Comparison of ENCODE assay signal across 22 mouse cellular contexts in genomic region chr5:72441181-72441580, GRCm38 (mm10).
DNase-seq lines count a peak whose midpoint lies in the region; ATAC-seq and TF ChIP-seq lines count a peak whose summit lies in the region.
"Had no signal": no experiment of that assay in that cellular context is flagged by ENCODE, and none has a peak within 500 bp of the region (broad histone marks: within the 10 kb centered on the region; RNA-seq: fewer than 3 reads in every experiment).

No protein-coding gene starts in this region.

- intact Hi-C loops in heart, postnatal 10 days (cut with DNase I): no loop called here

- H3K79me2 ChIP-seq in MEL (ENCODE audit: control insufficient read depth, insufficient read depth, low read length, poor library complexity): no peaks in the 10 kb centered on the region

- no peak for TF ChIP-seq POLR2A in MEL (IDR thresholded peaks at IDR 0.05; ENCODE audit: control insufficient read depth in 1 of 2, insufficient read depth in 1 of 2, low read depth in 1 of 2, low read length in 2 of 2, poor library complexity in 1 of 2)

- no peak overlapping the region for H3K9ac ChIP-seq in MEL (ENCODE audit: control insufficient read depth, low read depth, low read length, poor library complexity, severe bottlenecking)
- no peak overlapping the region for H3K9ac ChIP-seq in stomach, embryonic 15.5 days
- H3K9ac ChIP-seq in midbrain, embryonic 13.5 days (replicated peaks): no peak overlapping the region
- H3K9ac ChIP-seq in forebrain, postnatal 0 days: no peak overlapping the region
- H3K9ac ChIP-seq: embryonic facial prominence, embryonic 12.5 days; embryonic facial prominence, embryonic 15.5 days; heart, embryonic 12.5 days; heart, embryonic 15.5 days; hindbrain, embryonic 12.5 days; hindbrain, embryonic 15.5 days had no signal

- no peak for TF ChIP-seq RAD21 in MEL (IDR thresholded peaks at IDR 0.05; ENCODE audit: low read depth, low read length)

- DNase-seq in heart, adult 11 months: peak; percentile 54
- no peak for DNase-seq in heart, postnatal 10 days
- DNase-seq in MEL (ENCODE audit: low read depth, low spot score): peak; percentile 8
- no peak for DNase-seq in forebrain, postnatal 0 days
- DNase-seq: adrenal gland, adult 2 months; adrenal gland, postnatal 14 days; cerebellum, adult 11 months; cerebellum, adult 2 months; cerebellum, adult 9-11 months; cerebellum, postnatal 25 days; gastrocnemius, postnatal 10 days; gastrocnemius, postnatal 36 days; heart, postnatal 14 days had no signal

- H3K4me1 ChIP-seq in MEL (ENCODE audit: control insufficient read depth in 1 of 2, insufficient read depth in 2 of 2, low read length in 2 of 2): no peaks in the 10 kb centered on the region
- no peaks in the 10 kb centered on the region for H3K4me1 ChIP-seq in stomach, embryonic 15.5 days
- H3K4me1 ChIP-seq in midbrain, embryonic 13.5 days (replicated peaks): no peaks in the 10 kb centered on the region
- H3K4me1 ChIP-seq in forebrain, postnatal 0 days (ENCODE audit: insufficient read depth): no peaks in the 10 kb centered on the region
- H3K4me1 ChIP-seq: embryonic facial prominence, embryonic 15.5 days; hindbrain, embryonic 12.5 days; hindbrain, embryonic 15.5 days had no signal

- no peak for TF ChIP-seq EP300 in MEL (IDR thresholded peaks at IDR 0.05; ENCODE audit: low read depth in 1 of 2, low read length in 2 of 2)

- TF ChIP-seq CTCF in MEL (IDR thresholded peaks at IDR 0.05 in 2 of 3, conservative IDR thresholded peaks at IDR 0.05 in 1 of 3; ENCODE audit: control insufficient read depth in 1 of 3, insufficient read depth in 1 of 3, low read depth in 2 of 3, low read length in 3 of 3, poor library complexity in 1 of 3, severe bottlenecking in 1 of 3): no peak
- TF ChIP-seq CTCF in forebrain, postnatal 0 days (IDR thresholded peaks at IDR 0.05; ENCODE audit: low read depth): no peak

- no peaks in the 10 kb centered on the region for H3K36me3 ChIP-seq in MEL (ENCODE audit: control insufficient read depth in 1 of 2, insufficient read depth in 2 of 2, low read length in 2 of 2)
- no peaks in the 10 kb centered on the region for H3K36me3 ChIP-seq in stomach, embryonic 15.5 days
- H3K36me3 ChIP-seq in midbrain, embryonic 13.5 days: no peaks in the 10 kb centered on the region
- H3K36me3 ChIP-seq in forebrain, postnatal 0 days (ENCODE audit: insufficient read depth): no peaks in the 10 kb centered on the region
- H3K36me3 ChIP-seq: embryonic facial prominence, embryonic 12.5 days; embryonic facial prominence, embryonic 15.5 days; heart, embryonic 12.5 days; heart, embryonic 15.5 days; hindbrain, embryonic 12.5 days; hindbrain, embryonic 15.5 days had no signal

- no peaks in the 10 kb centered on the region for H3K9me3 ChIP-seq in MEL (replicated peaks; ENCODE audit: insufficient read depth, low read length)
- no peaks in the 10 kb centered on the region for H3K9me3 ChIP-seq in stomach, embryonic 15.5 days
- no peaks in the 10 kb centered on the region for H3K9me3 ChIP-seq in midbrain, embryonic 13.5 days
- H3K9me3 ChIP-seq in forebrain, postnatal 0 days (ENCODE audit: low read length): no peaks in the 10 kb centered on the region
- H3K9me3 ChIP-seq: embryonic facial prominence, embryonic 12.5 days; embryonic facial prominence, embryonic 15.5 days; heart, embryonic 12.5 days; heart, embryonic 15.5 days; hindbrain, embryonic 12.5 days; hindbrain, embryonic 15.5 days had no signal

- H3K4me3 ChIP-seq in MEL (ENCODE audit: control insufficient read depth in 1 of 2, insufficient read depth in 1 of 2, low read depth in 2 of 2, low read length in 2 of 2): no peak overlapping the region
- H3K4me3 ChIP-seq in stomach, embryonic 15.5 days (replicated peaks): no peak overlapping the region
- H3K4me3 ChIP-seq in midbrain, embryonic 13.5 days (replicated peaks): no peak overlapping the region
- no peak overlapping the region for H3K4me3 ChIP-seq in forebrain, postnatal 0 days (ENCODE audit: low read depth, low read length)
- H3K4me3 ChIP-seq: embryonic facial prominence, embryonic 12.5 days; embryonic facial prominence, embryonic 15.5 days; heart, embryonic 12.5 days; heart, embryonic 15.5 days; hindbrain, embryonic 12.5 days; hindbrain, embryonic 15.5 days had no signal

- no peaks in the 10 kb centered on the region for H3K27me3 ChIP-seq in MEL (ENCODE audit: control insufficient read depth in 1 of 2, insufficient read depth in 2 of 2, low read length in 2 of 2)
- H3K27me3 ChIP-seq in stomach, embryonic 15.5 days (replicated peaks): no peaks in the 10 kb centered on the region
- H3K27me3 ChIP-seq in midbrain, embryonic 13.5 days: no peaks in the 10 kb centered on the region
- H3K27me3 ChIP-seq in forebrain, postnatal 0 days (ENCODE audit: insufficient read depth, low read length): no peaks in the 10 kb centered on the region
- H3K27me3 ChIP-seq: embryonic facial prominence, embryonic 12.5 days; embryonic facial prominence, embryonic 15.5 days; heart, embryonic 12.5 days; heart, embryonic 15.5 days; hindbrain, embryonic 12.5 days; hindbrain, embryonic 15.5 days had no signal

- H3K4me2 ChIP-seq in stomach, embryonic 15.5 days: no peak overlapping the region
- no peak overlapping the region for H3K4me2 ChIP-seq in midbrain, embryonic 13.5 days (replicated peaks)
- no peak overlapping the region for H3K4me2 ChIP-seq in forebrain, postnatal 0 days (ENCODE audit: low read depth)
- H3K4me2 ChIP-seq: embryonic facial prominence, embryonic 12.5 days; embryonic facial prominence, embryonic 15.5 days; heart, embryonic 12.5 days; heart, embryonic 15.5 days; hindbrain, embryonic 12.5 days; hindbrain, embryonic 15.5 days had no signal

- no peak overlapping the region for H3K27ac ChIP-seq in MEL (ENCODE audit: control insufficient read depth, low read depth, low read length)
- H3K27ac ChIP-seq in stomach, embryonic 15.5 days: 0 out of 2 replicates have a peak overlapping the region, but pooled peaks have one; percentile 11
- H3K27ac ChIP-seq in midbrain, embryonic 13.5 days: no peak overlapping the region
- H3K27ac ChIP-seq in forebrain, postnatal 0 days (ENCODE audit: low read depth, low read length): no peak overlapping the region
- H3K27ac ChIP-seq: embryonic facial prominence, embryonic 12.5 days; embryonic facial prominence, embryonic 15.5 days; heart, embryonic 15.5 days; hindbrain, embryonic 12.5 days; hindbrain, embryonic 15.5 days had no signal

- peak; percentile 86 for ATAC-seq in stomach, embryonic 15.5 days (ENCODE audit: insufficient read depth, low FRiP score, low read depth)
- ATAC-seq in midbrain, embryonic 13.5 days: no peak
- no peak for ATAC-seq in forebrain, postnatal 0 days
- ATAC-seq: forebrain, embryonic 14.5 days had no signal

- 60% methylated on average over 10 of the region's 10 CpGs for WGBS in stomach, embryonic 15.5 days
- WGBS in midbrain, embryonic 13.5 days: 81% methylated on average over 10 of the region's 10 CpGs
- 78% methylated on average over 10 of the region's 10 CpGs for WGBS in forebrain, postnatal 0 days

TF ChIP-seq in MEL, 35 proteins besides CTCF, POLR2A, EP300 and RAD21:
- TF ChIP-seq POLR2AphosphoS2 (IDR thresholded peaks at IDR 0.05; ENCODE audit: low read length) (no peak), USF1 (IDR thresholded peaks at IDR 0.05; ENCODE audit: low read depth, low read length) (no peak), NELFE (IDR thresholded peaks at IDR 0.05; ENCODE audit: low read depth, low read length) (no peak), E2F4 (IDR thresholded peaks at IDR 0.05; ENCODE audit: borderline replicate concordance, low read depth, low read length) (no peak), ELF1 (IDR thresholded peaks at IDR 0.05; ENCODE audit: low read depth, low read length) (no peak), MXI1 (IDR thresholded peaks at IDR 0.05; ENCODE audit: low read depth, low read length) (no peak), MAX (IDR thresholded peaks at IDR 0.05; ENCODE audit: low read length) (no peak), UBTF (IDR thresholded peaks at IDR 0.05; ENCODE audit: borderline replicate concordance, insufficient read depth, low read depth, low read length) (no peak), MAZ (IDR thresholded peaks at IDR 0.05; ENCODE audit: low read depth, low read length) (no peak), TAL1 (IDR thresholded peaks at IDR 0.05; ENCODE audit: low read length) (no peak)

Comparison
In these comparisons a context has a peak if more than half of its experiments do, and no peak if none do; other contexts are left out.
1. DNase-seq: peak in heart, adult 11 months (single experiment) and MEL (single experiment); none in heart, postnatal 10 days (0 of 2) and forebrain, postnatal 0 days (single experiment).